Mouse (Mus musculus) intestine, postnatal 0 days (tissue): Measurements from ENCODE around the gene Cish. TPM values are rescaled to one million over a fixed set of nuclear protein-coding genes. Genes with fewer than 3 reads are reported as not detected.

Source experiments
- ATAC-seq: fragments of 200-750 bp; cut with Nextera tagmentation; 2 replicates; pipeline ENCODE4 v1.8.0; 2017; ENCODE audit warnings: mild to moderate bottlenecking, moderate TSS enrichment, moderate library complexity
- H3K27ac ChIP-seq: fragments of 300-500 bp; sonication (generic); 2 replicates; pipeline ENCODE4 v1.5.1; 2014; ENCODE audit warnings: mild to moderate bottlenecking, low read depth, low read length, moderate library complexity
- H3K27me3 ChIP-seq: fragments of 300-500 bp; sonication (generic); replicated peaks from 2 replicates; pipeline ENCODE4 v1.6.1; 2014; ENCODE audit warnings: low read length, mixed read lengths; ENCODE audit not compliant: control insufficient read depth, insufficient read depth
- H3K36me3 ChIP-seq: fragments of 300-500 bp; sonication (generic); 2 replicates; pipeline ENCODE4 v1.6.1; 2014; ENCODE audit warnings: mild to moderate bottlenecking, moderate library complexity; ENCODE audit not compliant: control insufficient read depth, insufficient read depth
- H3K4me1 ChIP-seq: fragments of 300-500 bp; sonication (generic); replicated peaks from 2 replicates; pipeline ENCODE4 v1.6.1; 2014; ENCODE audit warnings: antibody characterized with exemption, low read length, mixed read lengths; ENCODE audit not compliant: control insufficient read depth, insufficient read depth
- H3K4me2 ChIP-seq: fragments of 300-500 bp; sonication (generic); replicated peaks from 2 replicates; pipeline ENCODE4 v1.6.1; 2014; ENCODE audit warnings: low read depth, mild to moderate bottlenecking, moderate library complexity
- H3K4me3 ChIP-seq: fragments of 300-500 bp; sonication (generic); 2 replicates; pipeline ENCODE4 v1.5.1; 2014; ENCODE audit warnings: low read depth, low read length
- H3K9ac ChIP-seq: fragments of 300-500 bp; sonication (generic); 2 replicates; pipeline ENCODE4 v1.6.1; 2014; ENCODE audit warnings: mild to moderate bottlenecking, low read depth, low read length
- H3K9me3 ChIP-seq: fragments of 300-500 bp; sonication (generic); 2 replicates; pipeline ENCODE4 v1.6.1; 2016; ENCODE audit warnings: mixed run types; ENCODE audit not compliant: control insufficient read depth
- CTCF ChIP-seq: sonication (generic); IDR thresholded peaks from 2 replicates; pipeline ENCODE4 v1.5.1; 2016; ENCODE audit warnings: low read depth, mild to moderate bottlenecking, control low read depth, antibody characterized with exemption, moderate library complexity
- WGBS: fragments of 180-500 bp; shearing (Covaris S2); extraction: QIAGEN DNeasy Blood & Tissue Kit; methylation state at CpG from one replicate; pipeline ENCODE4 v1.1.7; 2014; 5-methylcytosine and 5-hydroxymethylcytosine counted together
- polyA plus RNA-seq: library from polyadenylated mRNA; unstranded; fragments of >200 nt; fragmentation: Nextera tagmentation; extraction: Ambion mirVana; gene quantifications from 2 replicates; pipeline ENCODE4 v1.2.1, GENCODE M21; 2015

Cish gene
- polyA plus RNA-seq, 1 experiment from 2014 or later: 12.1 TPM

DNA sequence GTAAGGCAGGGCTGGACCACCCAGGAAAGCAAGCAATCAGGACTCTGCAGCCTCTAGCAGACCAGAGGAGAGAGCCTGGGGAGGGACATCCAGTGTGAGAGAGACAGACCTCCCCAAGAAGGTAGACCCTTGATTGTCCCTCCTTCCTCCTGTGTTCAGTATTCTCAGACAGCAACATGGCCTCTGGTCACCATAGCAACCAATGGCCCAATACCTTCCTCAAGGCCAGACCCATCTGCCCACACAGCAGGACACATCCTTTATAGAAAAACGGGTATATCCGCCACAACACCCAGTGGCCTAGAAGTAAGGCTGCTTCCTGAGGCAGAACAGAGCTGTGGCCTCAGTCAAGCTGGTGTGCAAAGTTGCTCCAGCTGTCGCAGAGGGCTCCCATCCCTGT lies 40.2 kb upstream of the Cish start:
- Histone ChIP-seq H3K27me3 (no peaks in the 10 kb centered on the region), H3K4me3 (no peak overlapping the region), H3K36me3 (peaks cover 38% of the 10 kb centered on the region; the same call in 1 of the 2 replicates), H3K27ac (no peak overlapping the region), H3K4me1 (no peaks in the 10 kb centered on the region), H3K9me3 (no peaks in the 10 kb centered on the region), H3K9ac (no peak overlapping the region), H3K4me2 (no peak overlapping the region)
- WGBS: 64% methylated on average over 3 of the region's 3 CpGs
- ATAC-seq: no peak
- no peak for TF ChIP-seq CTCF

DNA sequence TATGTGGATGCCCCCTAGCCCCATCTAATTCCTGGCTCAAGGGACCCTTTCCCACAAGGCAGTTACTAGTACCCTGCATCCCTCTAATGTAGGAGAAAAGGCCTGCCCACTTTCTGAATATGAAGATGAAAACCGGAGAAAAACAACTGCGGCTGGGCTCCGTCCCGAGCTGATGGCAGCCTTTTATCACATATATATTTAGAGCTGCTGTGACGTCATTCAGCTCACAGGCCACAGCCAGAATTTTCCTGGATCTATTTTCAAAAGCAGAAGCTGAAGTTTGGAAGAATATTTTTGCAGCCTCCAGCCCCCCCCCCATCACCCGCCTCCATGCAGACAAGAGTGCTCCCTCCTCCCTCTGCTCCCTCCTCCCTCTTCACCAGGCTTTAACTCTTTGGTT lies 36.3 kb upstream of the Cish start:
- WGBS: 70% methylated on average over 6 of the region's 6 CpGs
- H3K4me2 ChIP-seq: no peak overlapping the region
- no peak overlapping the region for H3K9ac ChIP-seq
- peaks cover 50% of the 10 kb centered on the region; the same call in 1 of the 2 replicates for H3K36me3 ChIP-seq
- H3K27me3 ChIP-seq: no peaks in the 10 kb centered on the region
- H3K9me3 ChIP-seq: no peaks in the 10 kb centered on the region
- no peaks in the 10 kb centered on the region for H3K4me1 ChIP-seq
- no peak for TF ChIP-seq CTCF
- H3K27ac ChIP-seq: no peak overlapping the region
- ATAC-seq: no peak
- no peak overlapping the region for H3K4me3 ChIP-seq

DNA sequence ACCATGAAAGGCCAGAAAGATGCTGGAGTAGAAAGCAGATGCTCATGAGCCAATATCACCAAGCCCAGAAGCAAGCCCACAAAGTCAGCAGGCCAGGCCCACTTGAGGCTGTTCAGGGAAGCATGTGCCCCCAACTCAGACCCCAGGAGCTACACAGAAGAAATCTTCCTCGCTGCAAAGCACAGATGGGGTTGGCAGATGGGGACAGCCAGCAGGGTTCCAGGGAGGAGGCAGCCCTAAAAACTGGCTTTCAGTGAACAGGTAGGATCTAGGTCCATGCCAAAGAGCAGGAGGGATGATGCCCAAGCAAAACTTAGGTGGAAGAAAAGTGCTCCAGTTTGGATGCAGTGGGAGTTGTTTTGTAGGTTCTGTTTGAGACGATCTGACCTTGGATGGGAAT lies 35.4 kb upstream of the Cish start:
- no peak for TF ChIP-seq CTCF
- H3K36me3 ChIP-seq: peaks cover 47% of the 10 kb centered on the region; the same call in 1 of the 2 replicates
- no peak overlapping the region for H3K4me3 ChIP-seq
- 63% methylated on average over 2 of the region's 2 CpGs for WGBS
- no peak for ATAC-seq
- no peaks in the 10 kb centered on the region for H3K27me3 ChIP-seq
- no peaks in the 10 kb centered on the region for H3K4me1 ChIP-seq
- no peaks in the 10 kb centered on the region for H3K9me3 ChIP-seq
- no peak overlapping the region for H3K9ac ChIP-seq
- H3K4me2 ChIP-seq: no peak overlapping the region
- no peak overlapping the region for H3K27ac ChIP-seq

DNA sequence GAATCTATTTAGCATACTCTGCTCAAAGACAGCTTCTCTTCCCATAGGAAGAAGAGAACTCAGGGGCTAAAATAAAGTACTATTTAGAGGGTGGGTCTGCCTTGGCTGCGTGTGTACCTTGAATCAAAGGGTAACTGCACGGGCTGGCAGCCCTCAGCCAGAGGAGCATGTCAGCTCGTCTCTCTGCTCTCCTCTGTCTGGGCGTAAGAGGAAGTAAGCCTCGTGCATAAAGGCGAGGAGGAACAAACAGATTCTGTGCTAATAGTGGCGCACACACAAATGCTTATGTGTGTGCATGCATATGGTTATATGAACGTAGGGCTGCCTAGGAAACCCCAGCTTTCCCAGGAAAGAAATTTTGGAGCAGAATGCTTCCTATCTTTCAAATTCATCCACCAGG lies 35.0 kb upstream of the Cish start:
- Histone ChIP-seq H3K4me2 (no peak overlapping the region), H3K27ac (no peak overlapping the region), H3K27me3 (no peaks in the 10 kb centered on the region), H3K4me1 (no peaks in the 10 kb centered on the region), H3K4me3 (no peak overlapping the region), H3K9me3 (no peaks in the 10 kb centered on the region), H3K36me3 (peaks cover 43% of the 10 kb centered on the region; the same call in 1 of the 2 replicates), H3K9ac (no peak overlapping the region)
- 54% methylated on average over 8 of the region's 8 CpGs for WGBS
- ATAC-seq: no peak
- TF ChIP-seq CTCF: no peak

DNA sequence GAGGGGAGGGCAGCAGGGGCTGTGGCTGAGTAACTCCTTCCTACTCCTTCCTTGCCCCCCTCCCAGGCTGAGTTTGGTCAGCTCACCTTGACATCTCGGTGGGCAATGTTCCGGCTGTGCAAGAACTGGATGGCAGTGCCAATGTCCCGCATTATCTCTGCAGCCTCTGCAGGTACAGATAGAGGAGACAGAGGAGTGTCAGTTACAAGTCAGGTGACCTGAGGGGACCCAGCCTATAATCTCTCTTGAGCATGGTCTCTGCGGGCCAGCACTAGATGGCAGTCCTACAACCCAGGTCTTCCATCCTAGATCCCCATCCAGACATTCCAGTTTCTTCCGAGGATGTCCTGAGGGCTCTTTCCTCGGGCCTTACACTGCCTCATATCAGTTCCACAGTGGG lies 34.0 kb upstream of the Cish start:
- no peak for TF ChIP-seq CTCF

GRCm38 (mm10) chr9:107262375-107262774 lies 33.5 kb upstream of the Cish start:
- TF ChIP-seq CTCF: no peak
- 77% methylated on average over 7 of the region's 7 CpGs for WGBS
- peaks cover 29% of the 10 kb centered on the region; the same call in 1 of the 2 replicates for H3K36me3 ChIP-seq
- H3K4me1 ChIP-seq: no peaks in the 10 kb centered on the region
- no peak overlapping the region for H3K9ac ChIP-seq
- no peak overlapping the region for H3K27ac ChIP-seq
- H3K4me3 ChIP-seq: no peak overlapping the region
- no peak overlapping the region for H3K4me2 ChIP-seq
- H3K9me3 ChIP-seq: no peaks in the 10 kb centered on the region
- H3K27me3 ChIP-seq: no peaks in the 10 kb centered on the region
- ATAC-seq: no peak

More for the DNA sequence above, 34.0 kb upstream of the Cish start:
- H3K36me3 ChIP-seq: peaks cover 34% of the 10 kb centered on the region; the same call in 1 of the 2 replicates
- ATAC-seq: no peak
- no peak overlapping the region for H3K4me3 ChIP-seq
- no peaks in the 10 kb centered on the region for H3K27me3 ChIP-seq
- H3K4me2 ChIP-seq: no peak overlapping the region
- 75% methylated on average over 6 of the region's 6 CpGs for WGBS
- no peaks in the 10 kb centered on the region for H3K9me3 ChIP-seq
- H3K4me1 ChIP-seq: no peaks in the 10 kb centered on the region
- H3K27ac ChIP-seq: no peak overlapping the region
- H3K9ac ChIP-seq: no peak overlapping the region

DNA sequence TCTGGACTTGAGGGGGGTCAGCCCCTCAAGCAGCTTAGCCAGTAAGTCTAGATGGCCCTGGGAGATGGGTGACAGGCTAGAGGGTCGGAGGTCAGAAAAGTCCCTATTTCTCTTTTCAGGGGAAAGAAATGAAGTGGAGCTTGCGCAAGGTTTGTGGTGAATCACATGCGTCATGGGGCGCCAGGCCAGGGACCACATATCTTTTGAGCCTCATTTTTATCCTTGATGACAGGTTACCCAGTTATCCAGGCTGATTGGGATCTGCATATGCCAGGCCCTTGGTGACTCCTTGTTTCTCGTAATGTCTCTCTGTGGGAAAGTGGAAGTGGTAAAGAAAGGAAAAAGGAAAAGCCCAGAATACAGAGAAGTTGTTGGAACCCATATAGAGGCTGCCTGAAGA lies 31.9 kb upstream of the Cish start:
- H3K4me1 ChIP-seq: no peaks in the 10 kb centered on the region
- no peaks in the 10 kb centered on the region for H3K27me3 ChIP-seq
- no peak overlapping the region for H3K27ac ChIP-seq
- no peak overlapping the region for H3K4me3 ChIP-seq
- 85% methylated on average over 5 of the region's 5 CpGs for WGBS
- TF ChIP-seq CTCF: no peak
- H3K9me3 ChIP-seq: no peaks in the 10 kb centered on the region
- ATAC-seq: no peak
- peaks cover 20% of the 10 kb centered on the region; the same call in 1 of the 2 replicates for H3K36me3 ChIP-seq
- no peak overlapping the region for H3K4me2 ChIP-seq
- H3K9ac ChIP-seq: no peak overlapping the region
